Mouse (Mus musculus): ENCODE measurements around the gene Foxp4.
A peak's percentile ranks its signal among the peaks of the same experiment; 100 is the strongest.

Foxp4 gene

GRCm38 (mm10) chr17:47897956-47898752, 26.3 kb downstream of the Foxp4 start:
- no peak for DNase-seq (ENCODE audit: low read depth, low spot score)

- no peak for DNase-seq (ENCODE audit: low read depth, low spot score)
Measured at GRCm38 (mm10) chr17:47889727-47890126, 34.7 kb downstream of the Foxp4 start.

- no peak for DNase-seq (ENCODE audit: low read depth, low spot score)
Measured at GRCm38 (mm10) chr17:47889267-47889666, 35.2 kb downstream of the Foxp4 start.

- DNase-seq (ENCODE audit: low read depth, low spot score): no peak
Measured at GRCm38 (mm10) chr17:47888641-47889040, 35.8 kb downstream of the Foxp4 start.

GRCm38 (mm10) chr17:47888155-47888455, 36.3 kb downstream of the Foxp4 start:
- DNase-seq (ENCODE audit: low read depth, low spot score): no peak

- no peak for DNase-seq (ENCODE audit: low read depth, low spot score)
Measured at GRCm38 (mm10) chr17:47887381-47888154, 36.9 kb downstream of the Foxp4 start.

- peak; percentile 46 for DNase-seq (ENCODE audit: low read depth, low spot score)
Measured at GRCm38 (mm10) chr17:47883099-47883498, 41.3 kb downstream of the Foxp4 start.

- DNase-seq (ENCODE audit: low read depth, low spot score): no peak
Measured at GRCm38 (mm10) chr17:47881330-47881729, 43.1 kb downstream of the Foxp4 start.

- DNase-seq (ENCODE audit: low read depth, low spot score): no peak
Measured at GRCm38 (mm10) chr17:47879207-47879606, 45.2 kb downstream of the Foxp4 start.

GRCm38 (mm10) chr17:47878378-47879089, 45.9 kb downstream of the Foxp4 start:
- no peak for DNase-seq (ENCODE audit: low read depth, low spot score)

GRCm38 (mm10) chr17:47877715-47878377, 46.6 kb downstream of the Foxp4 start:
- DNase-seq (ENCODE audit: low read depth, low spot score): no peak

- DNase-seq (ENCODE audit: low read depth, low spot score): no peak
Measured at GRCm38 (mm10) chr17:47876776-47877714, 47.4 kb downstream of the Foxp4 start.

- peak; percentile 92 for DNase-seq (ENCODE audit: low read depth, low spot score)
Measured at GRCm38 (mm10) chr17:47873341-47873791, 51.1 kb downstream of the Foxp4 start.

GRCm38 (mm10) chr17:47872311-47873011, 52.0 kb downstream of the Foxp4 start:
- DNase-seq (ENCODE audit: low read depth, low spot score): no peak

GRCm38 (mm10) chr17:47869874-47870273, 54.6 kb downstream of the Foxp4 start:
- DNase-seq (ENCODE audit: low read depth, low spot score): no peak

- peak; percentile 42 for DNase-seq (ENCODE audit: low read depth, low spot score)
Measured at GRCm38 (mm10) chr17:47866037-47866436, 58.4 kb downstream of the Foxp4 start.

- peak; percentile 91 for DNase-seq (ENCODE audit: low read depth, low spot score)
Measured at GRCm38 (mm10) chr17:47864496-47864895, 59.9 kb downstream of the Foxp4 start.

- no peak for DNase-seq (ENCODE audit: low read depth, low spot score)
Measured at GRCm38 (mm10) chr17:47863437-47863836, 61.0 kb downstream of the Foxp4 start.

- DNase-seq (ENCODE audit: low read depth, low spot score): no peak
Measured at GRCm38 (mm10) chr17:47863023-47863422, 61.4 kb downstream of the Foxp4 start.

- DNase-seq (ENCODE audit: low read depth, low spot score): no peak
Measured at GRCm38 (mm10) chr17:47855544-47855943, 68.9 kb downstream of the Foxp4 start.
